Mouse (Mus musculus) splenic B cell, adult 2 months (primary cell): Measurements from ENCODE around the gene Mepce.
"Not testable (repeated sequence)": the region's sequence is repeated elsewhere in the genome, so short reads cannot be mapped to it uniquely, and the experiment has no call there.

ENCODE experiments used
- DNase-seq: peaks from one replicate; pipeline ENCODE4 v3.0.0-alpha.2; 2011; ENCODE audit warnings: low read depth, low spot score
- H3K27me3 ChIP-seq: 2 replicates; pipeline ENCODE4 v1.6.1; 2012; ENCODE audit warnings: mild to moderate bottlenecking, low read length, moderate library complexity, mixed read lengths; ENCODE audit not compliant: control insufficient read depth, poor library complexity, insufficient read depth, severe bottlenecking
- H3K36me3 ChIP-seq: 2 replicates; pipeline ENCODE4 v1.6.1; 2012; ENCODE audit warnings: mild to moderate bottlenecking, low read length, moderate library complexity, mixed read lengths; ENCODE audit not compliant: control insufficient read depth, poor library complexity, insufficient read depth, severe bottlenecking

The Mepce gene

DNA sequence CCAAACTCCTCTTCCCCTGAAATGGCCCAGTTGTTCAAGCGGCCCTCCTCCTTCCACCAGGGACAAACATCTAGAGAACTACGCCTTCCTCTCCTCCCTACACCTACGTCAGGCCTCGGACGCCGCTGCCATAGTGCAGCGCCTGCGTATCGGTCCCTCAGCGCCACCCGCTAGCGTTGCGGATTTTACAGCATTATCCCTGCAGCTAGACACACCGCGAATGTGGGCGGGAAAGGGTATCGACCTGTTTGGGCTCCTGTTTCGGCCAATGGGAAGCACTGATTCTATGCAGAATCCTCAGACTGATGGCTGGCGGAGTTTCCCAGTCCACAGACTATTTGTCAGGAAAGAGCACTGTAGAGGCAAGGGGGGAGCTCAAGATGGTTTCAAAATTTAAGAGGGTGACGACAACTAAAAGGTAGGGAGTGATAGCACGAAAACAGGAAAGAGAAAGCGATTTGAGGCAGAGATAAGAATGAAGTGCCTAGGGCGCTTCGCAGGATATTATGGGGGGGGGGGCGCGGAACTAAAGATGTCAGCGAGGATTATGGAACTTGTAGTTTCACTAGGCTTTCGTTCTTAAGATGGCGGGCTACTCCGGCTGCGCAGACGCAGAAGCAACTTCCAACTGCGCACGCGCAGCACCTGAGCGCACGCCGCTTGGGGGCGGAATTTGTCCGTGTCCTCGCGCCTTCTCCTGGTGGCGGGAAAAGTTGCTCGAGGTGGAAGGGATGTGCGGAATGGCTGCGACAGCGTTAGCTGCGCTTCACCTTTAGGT is at the start of gene Mepce, which contains the start of gene Zcwpw1:
Gene Mepce (minus strand): TSS at position 505 of the 778 bp plus-strand sequence.
Gene Zcwpw1 (plus strand): TSS at position 648 of the 778 bp plus-strand sequence.
- Histone ChIP-seq H3K36me3 (0 out of 2 replicates have a peak, but pooled peaks cover under 1% of the 10 kb centered on the region), H3K27me3 (no peaks in the 10 kb centered on the region)
- DNase-seq = peak; percentile 97

DNA sequence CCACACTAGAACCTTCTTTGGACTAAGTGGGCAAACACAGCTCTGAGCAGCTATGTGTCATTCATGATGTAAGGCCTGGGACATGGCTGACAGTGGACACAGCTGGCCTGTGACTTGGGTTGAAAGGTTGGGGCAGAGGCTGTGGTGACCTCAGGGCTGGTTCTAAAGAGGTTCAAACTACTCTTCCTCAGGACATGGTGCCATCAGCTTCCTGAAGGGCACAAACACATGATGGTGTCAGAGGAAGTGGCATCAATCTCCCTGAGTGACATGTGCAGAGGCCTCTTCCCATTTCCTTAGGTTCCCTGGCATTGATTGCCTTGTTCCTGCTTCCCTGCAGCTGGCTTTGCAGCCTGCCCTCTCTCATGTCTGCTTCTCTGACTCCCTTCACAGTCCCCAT is 49.7 kb upstream of the Mepce start:
- H3K36me3 ChIP-seq, DNase-seq, H3K27me3 ChIP-seq: not testable (repeated sequence)

DNA sequence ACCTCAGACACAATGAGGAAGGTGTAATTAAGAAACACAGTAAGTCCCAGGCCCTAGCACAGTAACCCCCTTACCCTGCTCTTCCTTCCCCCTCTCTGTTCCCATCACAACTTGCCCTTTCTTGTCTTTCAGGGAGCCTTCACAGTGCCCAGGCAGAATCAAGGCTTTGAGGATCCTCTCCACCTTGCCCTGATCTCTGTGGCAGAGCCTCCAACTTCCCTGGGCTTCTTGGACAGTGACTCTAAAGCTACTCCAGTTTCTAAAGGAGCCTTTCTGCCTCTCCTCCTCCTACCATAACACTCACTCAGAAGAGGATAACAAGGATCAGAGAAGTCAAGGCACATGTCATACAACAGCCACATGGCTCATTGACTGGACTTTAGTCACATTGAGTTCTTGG is 49.2 kb upstream of the Mepce start:
- Histone ChIP-seq H3K27me3 (no peaks in the 10 kb centered on the region), H3K36me3 (no peaks in the 10 kb centered on the region)

DNA sequence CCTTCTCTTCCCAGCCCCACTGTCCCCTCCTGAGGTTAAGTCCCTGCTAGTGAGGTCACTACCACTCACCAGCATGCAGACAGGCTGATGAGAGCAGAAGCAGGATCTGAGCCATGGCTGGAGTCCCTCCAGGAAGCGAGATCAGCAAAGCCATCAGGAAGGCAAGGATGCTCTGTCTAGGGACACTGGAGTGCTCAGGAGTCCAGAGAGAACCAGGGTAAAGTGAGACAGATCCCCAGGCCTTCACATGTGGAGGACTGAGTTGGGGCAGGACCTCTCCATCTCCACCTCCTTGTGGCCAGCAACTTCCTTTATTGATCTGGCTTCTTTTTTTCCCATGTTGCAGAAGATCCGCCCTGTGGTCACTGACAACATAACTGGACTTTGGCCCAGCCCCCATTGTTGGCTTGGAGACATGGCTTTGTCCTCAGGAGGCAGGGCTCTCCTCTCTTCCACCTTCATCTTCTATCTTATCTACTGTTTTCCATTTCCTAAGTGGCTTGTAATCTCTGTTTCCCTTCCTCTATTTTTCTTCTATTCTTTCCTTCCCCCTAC is 48.6 kb upstream of the Mepce start, which contains the start of gene Pilra:
Gene Pilra (minus strand): TSS at position 316 of the 555 bp plus-strand sequence.
- DNase-seq, H3K36me3 ChIP-seq, H3K27me3 ChIP-seq: not testable (repeated sequence)

More for the DNA sequence above, 49.2 kb upstream of the Mepce start:
- no peak for DNase-seq

DNA sequence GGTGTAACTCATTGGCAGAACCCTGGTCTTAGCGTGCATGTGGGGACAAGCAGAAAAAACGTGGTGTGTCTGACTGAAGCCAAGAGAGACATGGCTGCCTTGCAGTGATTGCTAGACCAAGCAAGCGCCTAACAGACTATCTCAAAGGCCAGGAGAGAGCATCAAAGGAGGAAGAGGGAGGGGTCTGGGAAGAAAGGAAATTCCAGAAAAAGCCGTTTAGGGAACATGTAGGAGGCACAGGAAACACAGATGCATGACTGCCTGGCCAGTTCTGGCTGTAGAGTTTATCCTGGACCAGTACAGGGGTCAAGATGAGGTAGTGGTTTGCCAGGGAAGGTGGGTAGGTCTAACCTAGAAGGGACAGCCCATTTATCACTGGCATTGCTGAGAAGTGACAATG is 46.0 kb upstream of the Mepce start:
- H3K27me3 ChIP-seq = no peaks in the 10 kb centered on the region
- no peak for DNase-seq
- H3K36me3 ChIP-seq = no peaks in the 10 kb centered on the region

DNA sequence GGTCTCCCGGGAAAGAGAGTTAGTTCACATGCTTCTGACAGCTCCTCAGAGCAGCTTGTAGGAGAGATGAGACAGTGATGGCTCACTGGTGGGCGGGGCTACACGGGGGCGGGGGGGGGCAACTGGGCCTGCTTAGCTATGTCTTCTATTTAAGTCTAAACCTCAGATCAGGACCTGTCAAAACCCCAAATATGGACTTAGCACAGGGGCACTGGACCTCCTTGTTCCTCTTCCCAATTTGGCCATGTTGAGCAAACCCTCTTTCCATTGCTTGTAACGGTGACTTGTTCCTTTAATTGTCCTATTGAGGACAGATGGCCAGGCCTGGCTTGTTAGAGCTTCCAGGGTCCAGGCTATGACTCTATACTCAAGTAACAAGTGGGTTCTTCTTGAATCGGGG is 44.1 kb upstream of the Mepce start:
- Histone ChIP-seq H3K27me3 (no peaks in the 10 kb centered on the region), H3K36me3 (no peaks in the 10 kb centered on the region)
- no peak for DNase-seq

DNA sequence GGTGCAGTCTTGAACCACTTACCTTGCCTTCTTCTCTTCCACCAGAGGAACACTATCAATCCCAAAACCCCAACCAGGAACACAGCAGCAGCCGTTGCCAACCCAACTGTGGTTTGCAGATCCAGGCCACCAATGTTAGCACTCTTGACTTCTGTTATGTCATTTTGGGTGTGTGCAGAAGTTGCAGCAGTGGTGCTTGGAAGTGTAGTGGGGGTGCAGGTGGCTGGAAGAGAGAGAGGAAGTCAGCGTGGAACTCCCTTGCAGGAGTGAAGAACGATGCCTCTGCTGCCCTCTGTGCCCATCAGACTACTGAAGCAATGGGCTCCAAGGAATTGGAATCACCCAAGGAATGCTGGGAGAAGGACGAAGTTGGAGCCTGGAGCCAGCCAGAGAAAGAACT is 43.7 kb upstream of the Mepce start:
- Histone ChIP-seq H3K27me3 (no peaks in the 10 kb centered on the region), H3K36me3 (no peaks in the 10 kb centered on the region)
- DNase-seq = no peak

DNA sequence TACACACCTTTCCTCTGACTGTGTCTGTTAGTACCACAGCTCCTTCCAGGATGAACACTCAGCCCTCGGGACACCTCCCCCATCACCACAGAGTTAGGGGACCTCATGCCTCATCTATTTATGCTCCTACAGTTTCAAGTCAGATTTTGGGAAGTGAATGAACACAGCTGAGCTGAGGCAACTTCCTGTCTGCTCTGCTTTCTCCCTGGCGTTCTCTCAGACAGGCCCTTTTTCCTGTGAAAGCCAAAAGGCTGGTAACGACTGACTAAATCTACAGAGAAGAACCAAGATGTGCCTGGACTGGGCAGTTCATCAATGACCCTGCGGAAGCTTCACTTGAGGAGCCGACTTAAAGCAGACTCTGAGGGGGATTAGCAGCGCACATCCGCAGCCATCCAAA is 42.8 kb upstream of the Mepce start:
- H3K27me3 ChIP-seq = no peaks in the 10 kb centered on the region
- no peak for DNase-seq
- no peaks in the 10 kb centered on the region for H3K36me3 ChIP-seq

DNA sequence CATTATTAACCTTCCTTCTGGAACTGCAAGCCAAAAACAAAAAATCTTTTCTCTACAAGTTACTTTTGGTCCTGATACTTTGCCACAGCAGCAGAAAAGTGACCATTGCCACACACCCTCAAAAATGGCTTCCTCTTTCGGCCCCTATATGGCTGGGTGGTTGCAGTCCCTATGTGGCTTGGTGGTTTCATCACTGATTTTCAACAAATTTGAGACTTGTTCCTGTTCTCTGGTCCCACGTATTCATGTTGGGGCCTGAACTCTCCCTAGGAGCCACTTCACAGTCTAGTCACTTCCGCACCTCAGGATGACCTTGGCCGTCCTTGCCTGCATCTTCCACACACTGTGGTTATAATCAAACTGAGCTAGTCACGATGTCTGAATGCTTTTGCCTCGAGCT is 41.2 kb upstream of the Mepce start:
- Histone ChIP-seq H3K27me3 (no peaks in the 10 kb centered on the region), H3K36me3 (no peaks in the 10 kb centered on the region)
- no peak for DNase-seq

DNA sequence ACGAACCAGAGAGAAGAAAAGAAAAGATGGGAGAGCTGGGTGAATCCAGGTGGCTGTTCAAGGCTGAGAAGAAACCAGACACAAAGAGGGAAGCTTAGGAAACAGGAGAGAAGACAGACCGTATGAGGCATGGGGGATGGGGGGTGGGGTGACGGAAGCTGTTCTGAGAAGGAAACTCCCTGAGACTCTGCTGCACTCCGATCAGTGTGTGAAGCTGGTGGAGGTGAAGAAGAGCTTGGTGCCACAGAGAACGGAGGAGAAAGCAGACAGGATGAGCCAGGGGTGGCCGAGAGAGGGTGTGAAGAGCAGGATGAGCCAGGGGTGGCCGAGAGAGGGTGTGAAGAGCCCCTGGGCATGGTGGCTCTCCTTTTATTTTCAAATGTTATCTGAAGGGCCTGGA is 39.0 kb upstream of the Mepce start:
- Histone ChIP-seq H3K27me3 (no peaks in the 10 kb centered on the region), H3K36me3 (no peaks in the 10 kb centered on the region)
- DNase-seq = no peak

DNA sequence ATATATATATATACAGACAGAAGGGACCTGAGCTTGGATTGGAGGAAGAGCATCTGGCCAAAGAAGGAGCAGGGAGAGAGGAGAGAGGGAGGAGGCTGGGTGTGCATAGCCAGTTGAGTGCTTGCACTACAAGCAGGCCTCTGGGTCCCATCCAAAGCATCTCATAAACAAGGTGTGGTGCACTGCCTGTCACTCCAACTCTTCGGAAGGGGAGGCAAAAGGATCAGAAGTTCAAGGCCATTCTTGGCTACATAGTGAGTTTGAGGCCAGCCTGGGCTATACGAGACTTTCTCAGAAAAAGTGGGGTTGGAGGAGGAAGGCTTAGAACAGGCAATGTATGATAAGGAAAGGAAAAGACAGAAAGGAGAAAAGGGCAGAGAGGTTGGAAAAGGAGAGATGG is 38.5 kb upstream of the Mepce start:
- H3K27me3 ChIP-seq = no peaks in the 10 kb centered on the region
- no peaks in the 10 kb centered on the region for H3K36me3 ChIP-seq
- DNase-seq = no peak

DNA sequence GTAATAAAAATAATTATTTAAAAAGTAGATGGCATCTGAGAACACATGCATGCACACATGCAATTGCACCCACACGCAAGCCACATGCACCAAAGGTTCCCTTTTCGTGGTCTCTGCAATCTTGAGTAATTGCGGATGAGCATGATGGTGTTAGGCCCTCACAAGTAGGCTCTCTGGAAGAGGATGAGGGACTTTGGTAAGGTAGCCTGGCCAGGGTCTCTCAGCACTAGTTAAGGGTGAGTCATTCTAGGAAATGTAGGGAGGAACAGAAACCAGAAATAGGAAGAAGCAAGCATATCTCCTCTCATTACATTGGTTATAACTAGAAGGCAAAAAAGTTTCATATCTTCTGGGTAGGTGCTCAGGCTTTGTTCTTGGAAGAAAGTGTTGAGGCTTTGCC is 37.6 kb upstream of the Mepce start:
- H3K36me3 ChIP-seq = no peaks in the 10 kb centered on the region
- DNase-seq = peak; percentile 60
- H3K27me3 ChIP-seq = no peaks in the 10 kb centered on the region

DNA sequence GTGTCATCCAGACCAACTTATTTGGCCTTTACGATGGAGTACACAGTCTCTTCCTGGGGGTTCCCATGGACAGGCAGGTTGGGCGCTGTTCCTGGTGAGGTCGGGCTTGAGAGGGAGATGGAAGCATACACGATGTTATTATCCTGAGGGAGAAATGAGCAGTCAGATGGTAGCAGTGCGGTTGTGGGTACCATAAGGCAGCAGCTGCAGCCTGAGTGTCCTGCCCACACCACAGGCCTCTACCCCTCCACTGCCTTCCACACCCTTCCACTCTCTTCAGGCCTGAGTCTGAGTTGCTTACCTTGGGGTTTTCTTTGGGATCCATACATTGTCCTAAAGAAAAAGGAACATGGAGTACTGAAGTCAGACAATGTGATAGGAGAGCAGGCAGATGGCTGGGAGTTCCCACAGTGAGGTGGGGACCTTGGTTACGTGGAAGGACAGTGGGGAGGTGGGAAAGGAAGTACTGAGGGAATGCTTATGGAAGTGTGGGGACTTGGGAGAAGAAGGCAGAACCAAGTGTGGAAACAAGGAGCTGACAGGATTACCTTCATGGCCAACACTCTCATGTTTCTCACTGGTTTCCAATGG is 36.1 kb upstream of the Mepce start:
- DNase-seq = no peak
- Histone ChIP-seq H3K27me3 (no peaks in the 10 kb centered on the region), H3K36me3 (no peaks in the 10 kb centered on the region)

DNA sequence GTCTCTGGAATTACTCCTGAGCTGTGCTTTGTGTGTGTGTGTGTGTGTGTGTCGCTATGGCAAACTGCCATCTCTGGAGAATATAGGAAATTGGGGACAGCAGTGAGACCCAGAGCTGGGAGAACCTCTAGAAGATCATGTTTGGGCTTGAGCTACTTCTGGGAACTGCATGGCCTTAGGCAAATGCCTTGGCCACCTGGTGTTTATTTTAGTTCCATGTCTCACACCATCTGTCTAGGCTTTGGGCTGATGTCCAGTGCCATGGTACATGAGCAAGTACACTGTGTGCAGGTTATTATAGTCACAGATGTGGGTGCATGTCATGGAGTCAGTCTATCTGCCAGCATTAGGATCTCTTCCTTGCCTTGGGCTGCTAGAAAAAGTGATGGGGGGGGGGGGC is 35.1 kb upstream of the Mepce start:
- Histone ChIP-seq H3K27me3 (no peaks in the 10 kb centered on the region), H3K36me3 (no peaks in the 10 kb centered on the region)
- DNase-seq = no peak

DNA sequence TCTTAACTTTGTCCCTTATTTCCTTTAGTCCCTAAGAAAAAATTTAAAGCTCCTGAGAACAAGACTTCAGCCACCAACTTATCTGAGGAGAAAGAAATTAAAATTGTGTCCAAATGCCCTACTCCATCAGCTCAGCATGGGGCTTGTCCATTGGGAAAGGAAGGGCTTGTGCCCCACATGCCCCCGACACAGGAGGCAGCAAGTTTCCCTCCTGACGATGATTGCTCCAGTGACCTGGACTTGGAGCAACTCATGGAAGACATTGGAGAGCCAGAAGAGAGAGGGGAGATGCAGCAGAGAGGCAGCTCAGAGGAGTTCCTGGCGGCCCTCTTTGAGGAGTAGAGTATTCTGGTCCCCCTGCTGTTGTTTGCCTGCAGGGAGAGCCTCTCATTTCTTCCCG is 34.7 kb upstream of the Mepce start:
- no peak for DNase-seq
- no peaks in the 10 kb centered on the region for H3K27me3 ChIP-seq
- no peaks in the 10 kb centered on the region for H3K36me3 ChIP-seq
